Mouse (Mus musculus): ENCODE results near the gene Wee1.
"Not testable (repeated sequence)": the region's sequence is repeated elsewhere in the genome, so short reads cannot be mapped to it uniquely, and the experiment has no call there.

DNA sequence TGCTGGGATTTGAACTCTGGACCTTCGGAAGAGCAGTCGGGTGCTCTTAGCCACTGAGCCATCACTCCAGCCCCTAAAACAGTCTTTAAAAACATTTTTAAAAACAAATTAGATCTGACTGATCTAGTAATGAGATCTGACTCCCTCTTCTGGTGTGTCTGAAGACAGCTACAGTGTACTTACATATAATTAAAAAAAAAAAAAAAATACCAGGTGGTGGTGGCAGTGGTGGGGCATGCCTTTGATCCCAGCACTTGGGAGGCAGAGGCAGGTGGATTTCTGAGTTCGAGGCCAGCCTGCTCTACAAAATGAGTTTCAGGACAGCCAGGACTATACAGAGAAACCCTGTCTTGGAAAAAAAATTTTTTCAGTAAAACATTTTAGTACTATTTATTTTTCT, 13.3 kb upstream of the Wee1 start:
- not testable (repeated sequence) for TF ChIP-seq CTCF (conservative IDR thresholded peaks at IDR 0.05; ENCODE audit: insufficient read depth, insufficient read length, low read depth, low read length); POLR2A (IDR thresholded peaks at IDR 0.05; ENCODE audit: low read depth, low read length)
